Mouse (Mus musculus) hindbrain, embryonic 13.5 days (tissue): ENCODE data around the gene Smpd2. TPM values are rescaled to one million over a fixed set of nuclear protein-coding genes. Genes with fewer than 3 reads are reported as not detected.

Source experiments
- polyA plus RNA-seq: library from polyadenylated mRNA; unstranded; fragments of >200 nt; fragmentation: Nextera tagmentation; extraction: Ambion mirVana; gene quantifications from 2 replicates; pipeline ENCODE4 v1.2.1, GENCODE M21; 2015

Smpd2 gene
- polyA plus RNA-seq, 1 experiment from 2014 or later = 39.4 TPM

Other genes starting within 250 kb of the Smpd2 start
- 28.0 and 29.1 TPM in 2 replicates for gene Fig4, start 187.1 kb downstream of the Smpd2 start, polyA plus RNA-seq
- 0.25 and 0.26 TPM in 2 replicates for gene Ak9, start 186.4 kb downstream of the Smpd2 start, polyA plus RNA-seq
- 20.5 and 21.6 TPM in 2 replicates for gene Zbtb24, start 40.0 kb downstream of the Smpd2 start, polyA plus RNA-seq
- gene Mical1, start 14.1 kb downstream of the Smpd2 start, polyA plus RNA-seq = 27.9 and 29.6 TPM in 2 replicates
- gene Ppil6, start 70 bp upstream of the Smpd2 start, polyA plus RNA-seq = 2.7 and 4.6 TPM in 2 replicates
- 55.9 and 62.1 TPM in 2 replicates for gene Cd164, start 29.0 kb upstream of the Smpd2 start, polyA plus RNA-seq
- gene Ccdc162, start 226.3 kb upstream of the Smpd2 start, polyA plus RNA-seq = 0.50 and 1.5 TPM in 2 replicates